Mouse (Mus musculus) embryonic facial prominence, embryonic 10.5 days (tissue): Measurements from ENCODE around the gene Klc3. TPM values are rescaled to one million over a fixed set of nuclear protein-coding genes. Genes with fewer than 3 reads are reported as not detected.
A peak's percentile ranks its signal among the peaks of the same experiment; 100 is the strongest.

Experiments used
- DNase-seq: peaks from one replicate; pipeline ENCODE4 v3.0.0-alpha.2; 2017; ENCODE audit warnings: low spot score
- H3K27ac ChIP-seq: fragments of 300-500 bp; sonication (generic); replicated peaks from 2 replicates; pipeline ENCODE4 v1.5.1; 2016; ENCODE audit warnings: mild to moderate bottlenecking
- H3K27me3 ChIP-seq: fragments of 300-500 bp; sonication (generic); replicated peaks from 2 replicates; pipeline ENCODE4 v1.6.1; 2016; ENCODE audit warnings: low read depth, mild to moderate bottlenecking; ENCODE audit not compliant: poor library complexity, severe bottlenecking
- H3K36me3 ChIP-seq: fragments of 300-500 bp; sonication (generic); replicated peaks from 2 replicates; pipeline ENCODE4 v1.6.1; 2016; ENCODE audit warnings: mild to moderate bottlenecking, moderate library complexity
- H3K4me1 ChIP-seq: fragments of 300-500 bp; sonication (generic); 2 replicates; pipeline ENCODE4 v1.6.1; 2016
- H3K4me3 ChIP-seq: fragments of 300-500 bp; sonication (generic); 2 replicates; pipeline ENCODE4 v1.5.1; 2016; ENCODE audit warnings: mild to moderate bottlenecking, moderate library complexity
- H3K9me3 ChIP-seq: fragments of 300-500 bp; sonication (generic); 2 replicates; pipeline ENCODE4 v1.6.1; 2016; ENCODE audit warnings: mild to moderate bottlenecking
- WGBS: fragments of 180-500 bp; shearing (Covaris S2); methylation state at CpG from one replicate; pipeline ENCODE4 v1.1.7; 2016; 5-methylcytosine and 5-hydroxymethylcytosine counted together
- microRNA counts: library from miRNA; unstranded; fragments of <30 nt; microRNA quantifications from one replicate; lab custom pipeline; 2017
- microRNA-seq: library from miRNA; unstranded; fragments of <30 nt; microRNA quantifications from one replicate; pipeline ENCODE4, GENCODE M21; 2017
- polyA plus RNA-seq: library from polyadenylated mRNA; unstranded; fragments of >200 nt; fragmentation: Nextera tagmentation; extraction: Ambion mirVana; gene quantifications from 2 replicates; pipeline ENCODE4 v1.2.1, GENCODE M21; 2016

The Klc3 gene
- polyA plus RNA-seq, 1 experiment from 2014 or later, result 8.8 TPM

DNA sequence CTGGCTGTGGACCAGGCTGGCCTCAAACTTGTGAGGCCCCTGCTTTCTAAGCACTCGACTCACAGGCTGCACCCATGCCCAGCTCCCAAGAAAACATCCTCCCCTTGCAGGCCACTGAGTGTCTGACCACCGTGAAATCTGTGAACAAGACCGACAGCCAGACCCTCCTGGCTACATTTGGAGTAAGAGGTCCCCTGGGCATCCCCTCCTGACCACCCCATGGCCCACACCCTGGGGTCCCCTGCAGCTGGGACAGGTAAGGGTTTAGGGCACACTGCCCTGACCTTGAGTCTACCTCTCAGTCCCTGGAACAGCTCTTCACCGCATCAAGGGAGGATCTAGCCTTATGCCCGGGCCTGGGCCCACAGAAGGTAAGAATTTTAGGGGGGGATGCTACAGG lies 48.9 kb downstream of the Klc3 start:
- no peak for DNase-seq
- H3K4me1 ChIP-seq, result peaks cover 29% of the 10 kb centered on the region
- H3K4me3 ChIP-seq, result no peak overlapping the region
- WGBS, result 90% methylated on average over 5 of the region's 5 CpGs
- H3K36me3 ChIP-seq, result peaks cover 78% of the 10 kb centered on the region
- no peaks in the 10 kb centered on the region for H3K9me3 ChIP-seq
- H3K27me3 ChIP-seq, result no peaks in the 10 kb centered on the region
- H3K27ac ChIP-seq, result no peak overlapping the region

DNA sequence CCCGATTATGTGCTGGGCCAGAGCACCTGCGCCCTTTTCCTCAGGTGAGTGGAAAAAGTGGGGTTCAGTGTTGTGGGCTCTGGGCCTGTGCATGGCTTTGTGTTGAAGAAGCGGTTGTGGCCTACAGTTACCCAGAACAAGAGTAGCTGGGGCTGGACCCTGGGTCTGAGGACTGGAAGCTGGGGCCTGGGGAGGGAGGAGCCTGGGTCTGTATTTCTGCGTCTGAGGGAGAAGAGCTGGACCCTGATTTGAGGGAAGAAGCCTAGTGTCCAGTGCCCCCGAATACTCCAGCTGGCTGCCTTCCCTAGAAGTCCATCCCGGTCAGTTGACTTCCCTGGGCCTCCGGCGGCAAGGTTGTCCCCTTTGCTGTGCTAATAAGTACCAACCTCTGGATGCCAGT lies 53.7 kb downstream of the Klc3 start:
- H3K4me3 ChIP-seq, result no peak overlapping the region
- H3K27ac ChIP-seq, result no peak overlapping the region
- H3K36me3 ChIP-seq, result peaks cover 80% of the 10 kb centered on the region
- no peaks in the 10 kb centered on the region for H3K27me3 ChIP-seq
- 95% methylated on average over 8 of the region's 8 CpGs for WGBS
- no peaks in the 10 kb centered on the region for H3K9me3 ChIP-seq
- DNase-seq, result no peak
- H3K4me1 ChIP-seq, result peaks cover 13% of the 10 kb centered on the region

DNA sequence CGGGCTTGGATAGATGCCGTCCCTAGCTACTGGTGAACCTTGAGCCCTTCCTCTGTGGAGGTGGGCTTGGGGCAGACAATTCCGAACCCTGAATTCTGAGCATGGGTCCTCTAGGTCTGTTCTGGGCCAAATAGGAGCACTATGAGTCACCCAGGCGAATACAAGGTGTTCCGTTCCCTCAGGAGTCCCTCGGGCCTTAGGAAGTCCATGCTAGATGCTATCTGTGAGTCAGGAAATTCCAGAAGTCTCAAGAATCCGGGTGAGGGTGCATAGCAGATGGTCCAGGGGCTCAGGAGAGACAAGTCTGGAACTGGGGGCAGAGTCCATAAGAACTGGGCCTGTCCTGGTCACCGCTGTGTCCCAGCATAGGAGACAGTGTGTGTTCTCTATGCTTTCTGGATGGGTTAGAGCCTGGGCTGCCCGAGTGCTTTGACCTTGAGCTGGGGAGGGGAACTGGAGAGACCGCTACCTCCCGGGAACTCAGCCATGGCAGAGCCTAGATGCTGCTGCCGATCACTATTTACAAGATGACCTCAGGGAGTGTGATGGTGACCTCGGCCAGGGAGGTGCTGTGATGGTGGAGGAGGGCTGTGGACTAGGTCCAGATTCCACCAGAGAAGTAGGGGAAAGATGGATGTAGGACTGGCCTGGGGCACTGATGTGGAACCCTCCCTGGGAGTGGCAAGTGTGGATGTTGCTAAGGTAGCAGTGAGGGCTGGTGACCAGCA lies 54.6 kb downstream of the Klc3 start:
- no peaks in the 10 kb centered on the region for H3K27me3 ChIP-seq
- no peak for DNase-seq
- 86% methylated on average over 13 of the region's 13 CpGs for WGBS
- peaks cover 71% of the 10 kb centered on the region for H3K36me3 ChIP-seq
- no peak overlapping the region for H3K4me3 ChIP-seq
- no peak overlapping the region for H3K27ac ChIP-seq
- peaks cover 18% of the 10 kb centered on the region for H3K4me1 ChIP-seq
- H3K9me3 ChIP-seq, result no peaks in the 10 kb centered on the region

DNA sequence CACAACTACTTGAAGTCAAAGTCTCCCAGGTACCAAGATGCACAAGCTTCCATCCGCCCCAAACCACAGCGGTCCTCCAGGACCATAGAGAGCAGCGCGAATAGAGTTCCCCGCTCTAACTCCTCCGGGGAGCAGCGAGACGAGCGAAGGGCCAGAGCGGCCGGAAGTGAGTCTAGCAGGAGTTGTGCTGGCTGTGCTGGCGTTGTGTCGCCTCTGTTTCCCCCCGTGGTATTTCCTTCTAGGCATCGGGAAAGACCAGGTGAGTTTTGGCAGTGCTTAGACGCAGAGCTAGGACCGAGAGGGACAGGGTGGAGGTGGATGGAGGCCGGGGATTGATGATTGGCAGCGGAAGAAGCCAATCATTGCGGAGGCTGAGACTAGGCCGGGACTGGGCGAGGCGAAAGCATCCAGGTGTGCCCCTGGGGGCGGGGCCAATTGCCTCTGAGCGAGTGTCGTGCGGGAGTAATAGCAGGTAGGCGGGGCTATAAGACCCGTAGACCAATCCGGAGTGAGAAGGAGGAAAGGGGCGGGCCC lies 58.9 kb downstream of the Klc3 start:
- Histone ChIP-seq H3K9me3 (no peaks in the 10 kb centered on the region), H3K4me3 (peak overlapping the region; percentile 80), H3K36me3 (peaks cover 29% of the 10 kb centered on the region), H3K27me3 (peaks cover 19% of the 10 kb centered on the region), H3K27ac (peak overlapping the region; percentile 95), H3K4me1 (peaks cover 43% of the 10 kb centered on the region)
- peak; percentile 98 for DNase-seq
- under 1% methylated on average over 31 of the region's 31 CpGs for WGBS

MicroRNA genes within 50 kb of the gene (microRNA counts, 519-probe panel; counts per million panel counts)
- microRNA mmu-miR-343 (lab: Ali Mortazavi, UCI), result 188 counts per million, percentile 57 among the panel's probes with 10 or more counts

Small RNA genes within 50 kb of the gene (microRNA-seq; reads per million reads assigned to microRNA genes)
- not detected for gene Mir343

Other genes starting within 250 kb of the Klc3 start
- gene Gipr, start 238.0 kb downstream of the Klc3 start, polyA plus RNA-seq, result 1.4 and 1.6 TPM in 2 replicates
- gene Eml2, start 227.7 kb downstream of the Klc3 start, polyA plus RNA-seq, result 5.2 and 6.2 TPM in 2 replicates
- gene Gpr4, start 191.6 kb downstream of the Klc3 start, polyA plus RNA-seq, result 1.7 and 2.0 TPM in 2 replicates
- gene Opa3, start 175.8 kb downstream of the Klc3 start, polyA plus RNA-seq, result 46.4 and 49.4 TPM in 2 replicates
- 56.7 and 61.1 TPM in 2 replicates for gene Vasp, start 132.3 kb downstream of the Klc3 start, polyA plus RNA-seq
- gene Ppm1n, start 124.0 kb downstream of the Klc3 start, polyA plus RNA-seq, result 0.25 TPM in 1 of 2 replicates, not detected in the other
- 16.6 and 18.8 TPM in 2 replicates for gene Rtn2, start 121.5 kb downstream of the Klc3 start, polyA plus RNA-seq
- gene Fosb, start 94.1 kb downstream of the Klc3 start, polyA plus RNA-seq, result 0.09 TPM in 1 of 2 replicates, not detected in the other
- gene Ercc1, start 59.3 kb downstream of the Klc3 start, polyA plus RNA-seq, result 102 and 107 TPM in 2 replicates
- gene Cd3eap, start 44.6 kb downstream of the Klc3 start, polyA plus RNA-seq, result 26.8 and 28.9 TPM in 2 replicates
- gene Ppp1r13l, start 44.4 kb downstream of the Klc3 start, polyA plus RNA-seq, result 6.9 and 7.1 TPM in 2 replicates
- gene Ercc2, start 22.1 kb downstream of the Klc3 start, polyA plus RNA-seq, result 28.1 and 28.8 TPM in 2 replicates
- gene Ckm, start 672 bp upstream of the Klc3 start, polyA plus RNA-seq, result 0.20 TPM in 1 of 2 replicates, not detected in the other
- gene Mark4, start 54.7 kb upstream of the Klc3 start, polyA plus RNA-seq, result 7.1 and 8.0 TPM in 2 replicates
- gene Exoc3l2, start 59.2 kb upstream of the Klc3 start, polyA plus RNA-seq, result 1.2 and 1.3 TPM in 2 replicates
- gene Bloc1s3, start 104.3 kb upstream of the Klc3 start, polyA plus RNA-seq, result 1.9 TPM in 2 replicates
- gene Trappc6a, start 104.3 kb upstream of the Klc3 start, polyA plus RNA-seq, result 72.6 and 73.9 TPM in 2 replicates
- 0.17 and 0.19 TPM in 2 replicates for gene Nkpd1, start 113.7 kb upstream of the Klc3 start, polyA plus RNA-seq
- gene Ppp1r37, start 159.0 kb upstream of the Klc3 start, polyA plus RNA-seq, result 20.7 and 22.9 TPM in 2 replicates
- 0.41 and 0.44 TPM in 2 replicates for gene Zfp296, start 173.2 kb upstream of the Klc3 start, polyA plus RNA-seq
- gene Gemin7, start 173.5 kb upstream of the Klc3 start, polyA plus RNA-seq, result 187 and 191 TPM in 2 replicates
- gene Clasrp, start 200.4 kb upstream of the Klc3 start, polyA plus RNA-seq, result 58.0 and 58.9 TPM in 2 replicates
- gene Relb, start 225.3 kb upstream of the Klc3 start, polyA plus RNA-seq, result 3.5 and 4.2 TPM in 2 replicates